Mouse (Mus musculus): ENCODE measurements at regions not wholly inside any gene's neighbourhood (a gene's known extent, or its start where the extent isn't known, plus 50 kb on each side); places are given as distances from the start of the nearest gene placed in this dataset.

- no peak for DNase-seq (ENCODE audit: low spot score)
These were observed 262.6 kb upstream of the Atp2b1 start for GRCm38 (mm10) chr10:98651599-98651998.

- no peak for DNase-seq (ENCODE audit: low spot score)
These were observed 262.1 kb upstream of the Atp2b1 start for GRCm38 (mm10) chr10:98652084-98652483.

GRCm38 (mm10) chr10:98660747-98661146 lies 253.5 kb upstream of the Atp2b1 start:
- DNase-seq (ENCODE audit: low spot score), result peak; percentile 1

- DNase-seq (ENCODE audit: low spot score), result no peak
These were observed 248.2 kb upstream of the Atp2b1 start for GRCm38 (mm10) chr10:98665936-98666505.

- DNase-seq (ENCODE audit: low spot score), result no peak
These were observed 246.5 kb upstream of the Atp2b1 start for GRCm38 (mm10) chr10:98667728-98668127.

- DNase-seq (ENCODE audit: low spot score), result no peak
These were observed 240.1 kb upstream of the Atp2b1 start for GRCm38 (mm10) chr10:98674131-98674530.

- DNase-seq (ENCODE audit: low spot score), result no peak
These were observed 237.3 kb upstream of the Atp2b1 start for GRCm38 (mm10) chr10:98676907-98677306.

GRCm38 (mm10) chr10:98678234-98678633 lies 236.0 kb upstream of the Atp2b1 start:
- DNase-seq (ENCODE audit: low spot score), result no peak

- no peak for DNase-seq (ENCODE audit: low spot score)
These were observed 231.8 kb upstream of the Atp2b1 start for GRCm38 (mm10) chr10:98682436-98682835.

GRCm38 (mm10) chr10:98684195-98684594 lies 230.0 kb upstream of the Atp2b1 start:
- peak; percentile 10 for DNase-seq (ENCODE audit: low spot score)

GRCm38 (mm10) chr10:98684707-98685106 lies 229.5 kb upstream of the Atp2b1 start:
- DNase-seq (ENCODE audit: low spot score), result no peak

GRCm38 (mm10) chr10:98685739-98686138 lies 228.5 kb upstream of the Atp2b1 start:
- DNase-seq (ENCODE audit: low spot score), result no peak

GRCm38 (mm10) chr10:98686370-98686769 lies 227.8 kb upstream of the Atp2b1 start:
- no peak for DNase-seq (ENCODE audit: low spot score)

- no peak for DNase-seq (ENCODE audit: low spot score)
These were observed 222.4 kb upstream of the Atp2b1 start for GRCm38 (mm10) chr10:98691816-98692215.

- no peak for DNase-seq (ENCODE audit: low spot score)
These were observed 219.4 kb upstream of the Atp2b1 start for GRCm38 (mm10) chr10:98694690-98695370.

- no peak for DNase-seq (ENCODE audit: low spot score)
These were observed 218.9 kb upstream of the Atp2b1 start for GRCm38 (mm10) chr10:98695371-98695725.

- no peak for DNase-seq (ENCODE audit: low spot score)
These were observed 216.3 kb upstream of the Atp2b1 start for GRCm38 (mm10) chr10:98697866-98698265.

GRCm38 (mm10) chr10:98699579-98699978 lies 214.6 kb upstream of the Atp2b1 start:
- no peak for DNase-seq (ENCODE audit: low spot score)

- DNase-seq (ENCODE audit: low spot score), result peak; percentile 5
These were observed 213.8 kb upstream of the Atp2b1 start for GRCm38 (mm10) chr10:98700407-98700806.

- no peak for DNase-seq (ENCODE audit: low spot score)
These were observed 212.9 kb upstream of the Atp2b1 start for GRCm38 (mm10) chr10:98701285-98701684.

GRCm38 (mm10) chr10:98702470-98703215 lies 211.6 kb upstream of the Atp2b1 start:
- no peak for DNase-seq (ENCODE audit: low spot score)

GRCm38 (mm10) chr10:98703642-98704293 lies 210.4 kb upstream of the Atp2b1 start:
- no peak for DNase-seq (ENCODE audit: low spot score)

GRCm38 (mm10) chr10:98704559-98704958 lies 209.6 kb upstream of the Atp2b1 start:
- DNase-seq (ENCODE audit: low spot score), result no peak

Measured in ovary, adult 18-20 months (tissue).